Mouse (Mus musculus) adrenal gland, postnatal 10 days (tissue): Measurements from ENCODE around the gene Gdf1. TPM values are rescaled to one million over a fixed set of nuclear protein-coding genes. Genes with fewer than 3 reads are reported as not detected.
A peak's percentile ranks its signal among the peaks of the same experiment; 100 is the strongest.

Source experiments
- DNase-seq: peaks from one replicate; pipeline ENCODE4 v3.0.0; 2021; ENCODE audit warnings: mixed read lengths
- long read RNA-seq, 2 experiments: library from polyadenylated mRNA; stranded (forward); transcript quantifications; one replicate each; pipeline ENCODE4 v2.0.0; 2021
- total RNA-seq, 2 experiments: library from RNA; stranded (reverse); gene quantifications; 2 replicates each; pipeline ENCODE4 v1.2.3; 2021

Gdf1 gene
- 1 to 10 TPM in 1 of 2 experiments, under 1 TPM in 1; 0.88 to 1.2 TPM for total RNA-seq
- long read RNA-seq, experiment 1, partial matches to known transcripts: 0 of 2 reads
- long read RNA-seq, experiment 1, other reads (novel, unspliced or antisense): 0 of 2 reads
- long read RNA-seq, experiment 2: 0 reads

- DNase-seq: no peak
Measured at GRCm38 (mm10) chr8:70329124-70329834, at the start of gene Gdf1. Gdf1 (plus strand) TSS chr8:70329817.

GRCm38 (mm10) chr8:70281001-70281400 is 48.6 kb upstream of the Gdf1 start:
- DNase-seq: no peak

GRCm38 (mm10) chr8:70282603-70283135 is 46.9 kb upstream of the Gdf1 start, which contains the start of gene Homer3:
Homer3 (plus strand) TSS chr8:70282827.
- peak; percentile 94 for DNase-seq

- peak; percentile 63 for DNase-seq
Measured at GRCm38 (mm10) chr8:70283136-70284077, 46.2 kb upstream of the Gdf1 start.

GRCm38 (mm10) chr8:70284421-70284820 is 45.2 kb upstream of the Gdf1 start:
- no peak for DNase-seq

- no peak for DNase-seq
Measured at GRCm38 (mm10) chr8:70285304-70285703, 44.3 kb upstream of the Gdf1 start.

GRCm38 (mm10) chr8:70286737-70287136 is 42.9 kb upstream of the Gdf1 start:
- DNase-seq: no peak

GRCm38 (mm10) chr8:70293988-70294405 is 35.6 kb upstream of the Gdf1 start:
- no peak for DNase-seq

GRCm38 (mm10) chr8:70300881-70301280 is 28.7 kb upstream of the Gdf1 start:
- no peak for DNase-seq

- DNase-seq: peak; percentile 96
Measured at GRCm38 (mm10) chr8:70302358-70302890, 27.2 kb upstream of the Gdf1 start, which contains the start of the genes Ddx49 and Cope. Ddx49 (minus strand) TSS chr8:70302489. Cope (plus strand) TSS chr8:70302518.

- DNase-seq: no peak
Measured at GRCm38 (mm10) chr8:70302901-70303300, 26.7 kb upstream of the Gdf1 start.

- DNase-seq: peak; percentile 49
Measured at GRCm38 (mm10) chr8:70309311-70309710, 20.3 kb upstream of the Gdf1 start.

GRCm38 (mm10) chr8:70313399-70313798 is 16.2 kb upstream of the Gdf1 start:
- DNase-seq: peak; percentile 65

- DNase-seq: peak; percentile 78
Measured at GRCm38 (mm10) chr8:70315624-70316510, 13.8 kb upstream of the Gdf1 start, which contains the start of gene Cers1. Cers1 (plus strand) TSS chr8:70315775.

- peak; percentile 66 for DNase-seq
Measured at GRCm38 (mm10) chr8:70316511-70317504, 12.8 kb upstream of the Gdf1 start.

- DNase-seq: no peak
Measured at GRCm38 (mm10) chr8:70317872-70318271, 11.7 kb upstream of the Gdf1 start.

- no peak for DNase-seq
Measured at GRCm38 (mm10) chr8:70323716-70324115, 5.9 kb upstream of the Gdf1 start.

GRCm38 (mm10) chr8:70327512-70327911 is 2.1 kb upstream of the Gdf1 start:
- DNase-seq: no peak
